Mouse (Mus musculus) left cerebral cortex, adult 6 months (tissue): ENCODE measurements around the gene Fcgr1. TPM values are rescaled to one million over a fixed set of nuclear protein-coding genes. Genes with fewer than 3 reads are reported as not detected.

Experiments used
- long read RNA-seq, 2 experiments: library from polyadenylated mRNA; unstranded; transcript quantifications; one replicate each; pipeline ENCODE4 v2.0.0; 2019 to 2020
- polyA plus RNA-seq: library from polyadenylated mRNA; unstranded; fragments of <200 nt; fragmentation: Nextera tagmentation; gene quantifications from 2 replicates; pipeline ENCODE4 v1.2.3, GENCODE M21; 2021

The Fcgr1 gene
- 2.0 and 4.6 TPM in 2 replicates for polyA plus RNA-seq
- long read RNA-seq, experiment 1, transcript Fcgr1-201 (6 exons, 2,589 nt): major isoform, 5 of 6 reads
- long read RNA-seq, experiment 1, partial matches to known transcripts: 1 of 6 reads
- long read RNA-seq, experiment 1, other reads (novel, unspliced or antisense): 0 of 6 reads
- long read RNA-seq, experiment 2, partial matches to known transcripts: 1 of 4 reads
- long read RNA-seq, experiment 2, other reads (novel, unspliced or antisense): 0 of 4 reads

GRCm38 (mm10) chr3:96293787-96294186 is at the start of gene Fcgr1:
Gene Fcgr1, minus strand, starts transcription at chr3:96293969.

GRCm38 (mm10) chr3:96269511-96270474 is 24.0 kb downstream of the Fcgr1 start, which contains the start of gene Hist2h2bb:
Gene Hist2h2bb, plus strand, starts transcription at chr3:96269752.

GRCm38 (mm10) chr3:96268051-96268775 is 25.6 kb downstream of the Fcgr1 start, which contains the start of gene Hist2h3b:
Gene Hist2h3b, plus strand, starts transcription at chr3:96268654.

GRCm38 (mm10) chr3:96262979-96263550 is 30.7 kb downstream of the Fcgr1 start, which contains the start of gene Hist2h4:
Gene Hist2h4, minus strand, starts transcription at chr3:96263311.

GRCm38 (mm10) chr3:96246427-96246856 is 47.3 kb downstream of the Fcgr1 start, which contains the start of gene Hist2h3c1:
Gene Hist2h3c1, plus strand, starts transcription at chr3:96246685.

GRCm38 (mm10) chr3:96245003-96245886 is 48.5 kb downstream of the Fcgr1 start, which contains the start of gene Hist2h2aa1:
Gene Hist2h2aa1, plus strand, starts transcription at chr3:96245497.

GRCm38 (mm10) chr3:96239949-96240798 is 53.6 kb downstream of the Fcgr1 start, which contains the start of gene Hist2h2aa2:
Gene Hist2h2aa2, minus strand, starts transcription at chr3:96240276.

GRCm38 (mm10) chr3:96238954-96239793 is 54.6 kb downstream of the Fcgr1 start, which contains the start of gene Hist2h3c2:
Gene Hist2h3c2, minus strand, starts transcription at chr3:96239127.

Other genes starting within 250 kb of the Fcgr1 start
- gene Vps45, start 235.5 kb downstream of the Fcgr1 start, polyA plus RNA-seq: 26.6 and 36.6 TPM in 2 replicates
- 6.3 and 9.2 TPM in 2 replicates for gene Otud7b, start 189.4 kb downstream of the Fcgr1 start, polyA plus RNA-seq
- gene Mtmr11, start 132.0 kb downstream of the Fcgr1 start, polyA plus RNA-seq: 2.8 and 3.6 TPM in 2 replicates
- gene Sf3b4, start 121.6 kb downstream of the Fcgr1 start, polyA plus RNA-seq: 17.7 and 42.8 TPM in 2 replicates
- 68.9 and 69.5 TPM in 2 replicates for gene Sv2a, start 112.8 kb downstream of the Fcgr1 start, polyA plus RNA-seq
- 65.5 and 81.7 TPM in 2 replicates for gene Bola1, start 74.3 kb downstream of the Fcgr1 start, polyA plus RNA-seq
- 0.48 TPM in 1 of 2 replicates, not detected in the other for gene Hist2h2ab, start 74.1 kb downstream of the Fcgr1 start, polyA plus RNA-seq
- 1.9 and 7.2 TPM in 2 replicates for gene Hist2h2ac, start 73.1 kb downstream of the Fcgr1 start, polyA plus RNA-seq
- gene Hist2h2be, start 72.8 kb downstream of the Fcgr1 start, polyA plus RNA-seq: 3.9 and 7.0 TPM in 2 replicates
- 1.3 and 4.7 TPM in 2 replicates for gene Hist2h3c2, start 54.8 kb downstream of the Fcgr1 start, polyA plus RNA-seq
- 72.8 and 123 TPM in 2 replicates for gene Hist2h2aa2, start 53.7 kb downstream of the Fcgr1 start, polyA plus RNA-seq
- 110 and 145 TPM in 2 replicates for gene Hist2h2aa1, start 48.5 kb downstream of the Fcgr1 start, polyA plus RNA-seq
- 0.31 and 0.82 TPM in 2 replicates for gene Hist2h3c1, start 47.3 kb downstream of the Fcgr1 start, polyA plus RNA-seq
- 0.64 and 1.9 TPM in 2 replicates for gene Hist2h4, start 30.7 kb downstream of the Fcgr1 start, polyA plus RNA-seq
- 3.8 and 8.0 TPM in 2 replicates for gene Hist2h3b, start 25.3 kb downstream of the Fcgr1 start, polyA plus RNA-seq
- not detected in 2 replicates for gene Hist2h2bb, start 24.2 kb downstream of the Fcgr1 start, polyA plus RNA-seq
- not detected in 2 replicates for gene BC107364, start 158.3 kb upstream of the Fcgr1 start, polyA plus RNA-seq
- gene Hfe2, start 231.2 kb upstream of the Fcgr1 start, polyA plus RNA-seq: 0.94 and 1.7 TPM in 2 replicates